Mouse (Mus musculus): ENCODE measurements at regions not wholly inside any gene's neighbourhood (a gene's known extent, or its start where the extent isn't known, plus 50 kb on each side); places are given as distances from the start of the nearest gene placed in this dataset.
"Not testable (repeated sequence)": the region's sequence is repeated elsewhere in the genome, so short reads cannot be mapped to it uniquely, and the experiment has no call there.

- Histone ChIP-seq H3K4me3 (replicated peaks in 1 of 3; ENCODE audit: low read depth in 2 of 3, low read length in 2 of 3, poor library complexity in 1 of 3) (no peak overlapping the region), H3K4me2 (ENCODE audit: insufficient read depth, low read depth, poor library complexity, severe bottlenecking) (no peak overlapping the region), H3K4me1 (ENCODE audit: control insufficient read depth in 1 of 2, insufficient read depth in 2 of 2) (no peaks in the 10 kb centered on the region), H3K36me3 (replicated peaks in 1 of 2; ENCODE audit: control insufficient read depth in 1 of 2, insufficient read depth in 1 of 2, low read length in 1 of 2) (no peaks in the 10 kb centered on the region), H3K79me2 (replicated peaks; ENCODE audit: control insufficient read depth, extremely low read depth, insufficient read depth, poor library complexity, severe bottlenecking) (no peaks in the 10 kb centered on the region), H3K9ac (ENCODE audit: insufficient read depth, low read depth) (no peak overlapping the region), H3K27ac (ENCODE audit: insufficient read depth, low read depth) (no peak overlapping the region), H3K9me3 (replicated peaks; ENCODE audit: low read length) (no peaks in the 10 kb centered on the region), H3K27me3 (replicated peaks) (no peaks in the 10 kb centered on the region)
- dilution Hi-C loops (cut with MboI; ENCODE audit: extremely low pct_ligation_motif_present, extremely low pct_unique_long_range_greater_than_20kb, low sequenced_read_pairs) = no loop called here
- no peak for TF ChIP-seq PAX5 (IDR thresholded peaks at IDR 0.05; ENCODE audit: low read length)
- TF ChIP-seq RCOR1 (conservative IDR thresholded peaks at IDR 0.05; ENCODE audit: low read depth, low read length) = no peak
- no peak for TF ChIP-seq SMC3 (IDR thresholded peaks at IDR 0.05; ENCODE audit: low read depth, low read length)
- DNase-seq (ENCODE audit: extremely low read depth) = no peak
- in situ Hi-C loops (cut with MboI; ENCODE audit: low pct_ligation_motif_present, low pct_unique_long_range_greater_than_20kb, low sequenced_read_pairs) = no loop called here
Measured at GRCm38 (mm10) chr12:65456956-65457355, 231.6 kb downstream of the Wdr20rt start.

GRCm38 (mm10) chr12:65464246-65464645 lies 238.9 kb downstream of the Wdr20rt start:
- Histone ChIP-seq H3K79me2 (replicated peaks; ENCODE audit: control insufficient read depth, extremely low read depth, insufficient read depth, poor library complexity, severe bottlenecking) (no peaks in the 10 kb centered on the region), H3K4me2 (ENCODE audit: insufficient read depth, low read depth, poor library complexity, severe bottlenecking) (no peak overlapping the region), H3K36me3 (replicated peaks in 1 of 2; ENCODE audit: control insufficient read depth in 1 of 2, insufficient read depth in 1 of 2, low read length in 1 of 2) (no peaks in the 10 kb centered on the region), H3K9ac (ENCODE audit: insufficient read depth, low read depth) (no peak overlapping the region), H3K27ac (ENCODE audit: insufficient read depth, low read depth) (no peak overlapping the region), H3K4me3 (replicated peaks in 1 of 3; ENCODE audit: low read depth in 2 of 3, low read length in 2 of 3, poor library complexity in 1 of 3) (no peak overlapping the region), H3K27me3 (replicated peaks) (no peaks in the 10 kb centered on the region), H3K9me3 (replicated peaks; ENCODE audit: low read length) (no peaks in the 10 kb centered on the region), H3K4me1 (ENCODE audit: control insufficient read depth in 1 of 2, insufficient read depth in 2 of 2) (no peaks in the 10 kb centered on the region)
- DNase-seq (ENCODE audit: extremely low read depth) = no peak
- dilution Hi-C loops (cut with MboI; ENCODE audit: extremely low pct_ligation_motif_present, extremely low pct_unique_long_range_greater_than_20kb, low sequenced_read_pairs) (no loop called here), in situ Hi-C loops (cut with MboI; ENCODE audit: low pct_ligation_motif_present, low pct_unique_long_range_greater_than_20kb, low sequenced_read_pairs) (no loop called here)
- TF ChIP-seq SIN3A (IDR thresholded peaks at IDR 0.05; ENCODE audit: low read length) = no peak
- TF ChIP-seq UBTF (IDR thresholded peaks at IDR 0.05; ENCODE audit: low read depth, low read length) = no peak
- no peak for TF ChIP-seq ZC3H11A (IDR thresholded peaks at IDR 0.05; ENCODE audit: low read depth, low read length)
- TF ChIP-seq EP300 (IDR thresholded peaks at IDR 0.05; ENCODE audit: low read length) = no peak
- no peak for TF ChIP-seq SMC3 (IDR thresholded peaks at IDR 0.05; ENCODE audit: low read depth, low read length)
- no peak for TF ChIP-seq USF1 (IDR thresholded peaks at IDR 0.05; ENCODE audit: low read depth, low read length)
- no peak for TF ChIP-seq MEF2A (IDR thresholded peaks at IDR 0.05; ENCODE audit: borderline replicate concordance, low read depth, low read length)
- TF ChIP-seq MAFK (IDR thresholded peaks at IDR 0.05; ENCODE audit: insufficient replicate concordance, low read length) = no peak
- no peak for TF ChIP-seq MXI1 (IDR thresholded peaks at IDR 0.05; ENCODE audit: low read depth, low read length)
- TF ChIP-seq POLR2A (IDR thresholded peaks at IDR 0.05; ENCODE audit: low read depth, low read length) = no peak
- no peak for TF ChIP-seq BHLHE40 (IDR thresholded peaks at IDR 0.05; ENCODE audit: low read depth, low read length)
- no peak for TF ChIP-seq TBP (conservative IDR thresholded peaks at IDR 0.05; ENCODE audit: low read depth, low read length)
- no peak for TF ChIP-seq ZKSCAN1 (IDR thresholded peaks at IDR 0.05; ENCODE audit: borderline replicate concordance, low read depth, low read length)
- no peak for TF ChIP-seq ETS1 (conservative IDR thresholded peaks at IDR 0.05; ENCODE audit: low read depth, low read length)
- no peak for TF ChIP-seq TCF12 (IDR thresholded peaks at IDR 0.05; ENCODE audit: low read depth, low read length)
- no peak for TF ChIP-seq E2F4 (IDR thresholded peaks at IDR 0.05; ENCODE audit: insufficient replicate concordance, low read depth, low read length)
- TF ChIP-seq MAX (IDR thresholded peaks at IDR 0.05; ENCODE audit: low read length) = no peak

- in situ Hi-C loops (cut with MboI; ENCODE audit: low pct_ligation_motif_present, low pct_unique_long_range_greater_than_20kb, low sequenced_read_pairs); dilution Hi-C loops (cut with MboI; ENCODE audit: extremely low pct_ligation_motif_present, extremely low pct_unique_long_range_greater_than_20kb, low sequenced_read_pairs): not testable (repeated sequence)
Measured at GRCm38 (mm10) chr12:65478674-65479073, 253.4 kb downstream of the Wdr20rt start.

More at GRCm38 (mm10) chr12:65478674-65479073, 253.4 kb downstream of the Wdr20rt start:
- not testable (repeated sequence) for H3K9me3 ChIP-seq (replicated peaks; ENCODE audit: low read length); H3K4me3 ChIP-seq (replicated peaks in 1 of 3; ENCODE audit: low read depth in 2 of 3, low read length in 2 of 3, poor library complexity in 1 of 3); H3K79me2 ChIP-seq (replicated peaks; ENCODE audit: control insufficient read depth, extremely low read depth, insufficient read depth, poor library complexity, severe bottlenecking); H3K27me3 ChIP-seq (replicated peaks); H3K36me3 ChIP-seq (replicated peaks in 1 of 2; ENCODE audit: control insufficient read depth in 1 of 2, insufficient read depth in 1 of 2, low read length in 1 of 2); H3K4me2 ChIP-seq (ENCODE audit: insufficient read depth, low read depth, poor library complexity, severe bottlenecking); H3K27ac ChIP-seq (ENCODE audit: insufficient read depth, low read depth); H3K4me1 ChIP-seq (ENCODE audit: control insufficient read depth in 1 of 2, insufficient read depth in 2 of 2); H3K9ac ChIP-seq (ENCODE audit: insufficient read depth, low read depth); DNase-seq (ENCODE audit: extremely low read depth)

Data from CH12.LX (cell line).